Mouse (Mus musculus) forebrain, embryonic 14.5 days (tissue): Measurements from ENCODE around the gene Tk1. TPM values are rescaled to one million over a fixed set of nuclear protein-coding genes. Genes with fewer than 3 reads are reported as not detected.
"Not testable (repeated sequence)": the region's sequence is repeated elsewhere in the genome, so short reads cannot be mapped to it uniquely, and the experiment has no call there.

Source experiments
- ATAC-seq: fragments of 200-750 bp; cut with Nextera tagmentation; 2 replicates; pipeline ENCODE4 v1.8.0; 2017; ENCODE audit warnings: mild to moderate bottlenecking, moderate library complexity
- DNase-seq: peaks from one replicate; pipeline ENCODE4 v3.0.0-alpha.2; 2015; ENCODE audit warnings: low spot score
- H3K27ac ChIP-seq: fragments of 300-500 bp; sonication (generic); 2 replicates; pipeline ENCODE4 v1.5.1; 2014; ENCODE audit warnings: low read depth, mild to moderate bottlenecking, control low read depth, low read length, moderate library complexity
- H3K27me3 ChIP-seq: fragments of 300-500 bp; sonication (generic); replicated peaks from 2 replicates; pipeline ENCODE4 v1.6.1; 2014; ENCODE audit warnings: low read length, control low read depth, mixed read lengths; ENCODE audit not compliant: control insufficient read depth, insufficient read depth
- H3K36me3 ChIP-seq: fragments of 300-500 bp; sonication (generic); 2 replicates; pipeline ENCODE4 v1.6.1; 2014; ENCODE audit warnings: low read length, control low read depth; ENCODE audit not compliant: control insufficient read depth, insufficient read depth
- H3K4me1 ChIP-seq: fragments of 300-500 bp; sonication (generic); 2 replicates; pipeline ENCODE4 v1.6.1; 2014; ENCODE audit warnings: antibody characterized with exemption, low read length, control low read depth; ENCODE audit not compliant: control insufficient read depth, insufficient read depth
- H3K4me2 ChIP-seq: fragments of 300-500 bp; sonication (generic); 2 replicates; pipeline ENCODE4 v1.6.1; 2014; ENCODE audit warnings: mild to moderate bottlenecking, control low read depth, low read length
- H3K4me3 ChIP-seq: fragments of 300-500 bp; sonication (generic); 2 replicates; pipeline ENCODE4 v1.5.1; 2014; ENCODE audit warnings: low read depth, low read length, control low read depth
- H3K9ac ChIP-seq: fragments of 300-500 bp; sonication (generic); 2 replicates; pipeline ENCODE4 v1.6.1; 2014; ENCODE audit warnings: mild to moderate bottlenecking, low read length, control low read depth, moderate library complexity
- H3K9me3 ChIP-seq: fragments of 300-500 bp; sonication (generic); replicated peaks from 2 replicates; pipeline ENCODE4 v1.6.1; 2016; ENCODE audit warnings: low read length, control low read depth, mixed read lengths; ENCODE audit not compliant: control insufficient read depth
- WGBS: fragments of 180-500 bp; shearing (Covaris S2); extraction: QIAGEN DNeasy Blood & Tissue Kit; methylation state at CpG from one replicate; pipeline ENCODE4 v1.1.7; 2014; 5-methylcytosine and 5-hydroxymethylcytosine counted together
- polyA plus RNA-seq: library from polyadenylated mRNA; unstranded; fragments of >200 nt; fragmentation: Nextera tagmentation; extraction: Ambion mirVana; gene quantifications from 2 replicates; pipeline ENCODE4 v1.2.1, GENCODE M21; 2014

The Tk1 gene
- polyA plus RNA-seq, 1 experiment from 2014 or later, result 67.8 TPM

DNA sequence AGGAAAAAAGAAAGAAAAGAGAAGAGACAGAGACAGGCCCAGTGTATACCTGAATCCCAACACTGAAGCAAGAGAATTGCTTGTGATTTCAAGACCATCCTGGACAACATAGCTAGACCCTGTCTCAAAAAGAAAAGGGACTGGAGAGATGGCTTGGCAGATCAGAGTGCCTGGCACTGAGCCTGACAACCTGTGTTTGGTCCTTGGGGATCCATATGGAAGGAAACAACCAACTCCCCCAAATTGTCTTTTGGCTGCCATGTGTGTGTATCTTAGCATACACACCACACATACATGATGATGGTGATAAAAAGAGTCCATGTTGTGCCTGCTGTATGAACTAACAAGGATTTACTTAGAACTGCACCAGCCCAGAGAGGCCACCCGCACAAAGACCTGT, 13.1 kb upstream of the Tk1 start:
- Histone ChIP-seq H3K9me3 (no peaks in the 10 kb centered on the region), H3K4me2 (no peak overlapping the region), H3K27me3 (no peaks in the 10 kb centered on the region), H3K4me1 (peaks cover 3% of the 10 kb centered on the region; the same call in 1 of the 2 replicates), H3K4me3 (no peak overlapping the region), H3K36me3 (no peaks in the 10 kb centered on the region), H3K9ac (no peak overlapping the region), H3K27ac (no peak overlapping the region; the same call in 1 of the 2 replicates)
- peak; percentile 40 for DNase-seq
- WGBS, result 81% methylated on average over 1 of the region's 1 CpGs
- ATAC-seq, result no peak

GRCm38 (mm10) chr11:117838572-117838971, 12.7 kb upstream of the Tk1 start:
- peaks cover 3% of the 10 kb centered on the region; the same call in 1 of the 2 replicates for H3K4me1 ChIP-seq
- DNase-seq (peak; percentile 32), ATAC-seq (peak; percentile 42; the same call in 1 of the 2 replicates)
- H3K27ac ChIP-seq, result no peak overlapping the region; the same call in 1 of the 2 replicates
- H3K36me3 ChIP-seq, result no peaks in the 10 kb centered on the region
- no peak overlapping the region for H3K4me2 ChIP-seq
- H3K27me3 ChIP-seq, result no peaks in the 10 kb centered on the region
- no peak overlapping the region for H3K4me3 ChIP-seq
- no peaks in the 10 kb centered on the region for H3K9me3 ChIP-seq
- H3K9ac ChIP-seq, result no peak overlapping the region
- WGBS, result 88% methylated on average over 2 of the region's 2 CpGs

DNA sequence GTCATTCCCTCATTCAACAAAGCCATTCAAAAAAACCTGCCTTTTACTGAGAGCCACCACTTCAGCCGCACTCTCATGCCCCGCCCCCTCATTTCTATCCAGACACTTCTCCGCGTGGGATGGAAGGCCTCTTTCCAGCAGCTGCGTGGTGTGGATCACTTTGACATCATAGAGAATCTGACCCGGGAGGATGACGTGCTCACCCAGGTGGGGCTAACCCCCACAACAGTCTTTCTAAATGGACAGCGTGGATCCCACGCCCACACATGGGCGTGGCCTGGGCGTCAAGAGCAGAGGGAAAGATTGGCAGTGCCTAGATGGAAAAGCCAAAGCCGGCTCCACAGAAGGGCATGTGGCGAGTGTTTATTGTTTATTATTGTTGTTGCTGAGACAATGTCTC, 10.4 kb upstream of the Tk1 start:
- H3K36me3 ChIP-seq, result no peaks in the 10 kb centered on the region
- WGBS, result 23% methylated on average over 13 of the region's 13 CpGs
- ATAC-seq, result peak; percentile 27; the same call in 1 of the 2 replicates
- H3K27ac ChIP-seq, result no peak overlapping the region
- no peaks in the 10 kb centered on the region for H3K9me3 ChIP-seq
- H3K27me3 ChIP-seq, result no peaks in the 10 kb centered on the region
- peak overlapping the region; percentile 36; the same call in 1 of the 2 replicates for H3K4me2 ChIP-seq
- peaks cover 7% of the 10 kb centered on the region; the same call in 1 of the 2 replicates for H3K4me1 ChIP-seq
- no peak overlapping the region for H3K9ac ChIP-seq
- H3K4me3 ChIP-seq, result no peak overlapping the region
- DNase-seq, result peak; percentile 57

- H3K27ac ChIP-seq, result no peak overlapping the region
- H3K4me3 ChIP-seq, result no peak overlapping the region
- peaks cover 8% of the 10 kb centered on the region; the same call in 1 of the 2 replicates for H3K4me1 ChIP-seq
- no peaks in the 10 kb centered on the region for H3K36me3 ChIP-seq
- no peak overlapping the region for H3K9ac ChIP-seq
- DNase-seq, result no peak
- 92% methylated on average over 8 of the region's 8 CpGs for WGBS
- H3K27me3 ChIP-seq, result no peaks in the 10 kb centered on the region
- no peak overlapping the region for H3K4me2 ChIP-seq
- no peak for ATAC-seq
- H3K9me3 ChIP-seq, result no peaks in the 10 kb centered on the region
These were observed 8.2 kb upstream of the Tk1 start for GRCm38 (mm10) chr11:117834086-117834485.

GRCm38 (mm10) chr11:117833509-117833908, 7.6 kb upstream of the Tk1 start:
- not testable (repeated sequence) for H3K4me1 ChIP-seq

GRCm38 (mm10) chr11:117832086-117832969, 6.4 kb upstream of the Tk1 start:
- H3K36me3 ChIP-seq, result no peaks in the 10 kb centered on the region
- peak overlapping the region; percentile 51 for H3K4me2 ChIP-seq
- WGBS, result 19% methylated on average over 28 of the region's 28 CpGs
- H3K27me3 ChIP-seq, result no peaks in the 10 kb centered on the region
- H3K4me1 ChIP-seq, result peaks cover 17% of the 10 kb centered on the region; the same call in 1 of the 2 replicates
- ATAC-seq (peak; percentile 73), DNase-seq (peak; percentile 79)
- H3K9me3 ChIP-seq, result no peaks in the 10 kb centered on the region
- no peak overlapping the region for H3K9ac ChIP-seq
- peak overlapping the region; percentile 21 for H3K4me3 ChIP-seq
- no peak overlapping the region for H3K27ac ChIP-seq

More at GRCm38 (mm10) chr11:117833509-117833908, 7.6 kb upstream of the Tk1 start:
- H3K27ac ChIP-seq, H3K4me3 ChIP-seq, H3K9ac ChIP-seq, H3K36me3 ChIP-seq, ATAC-seq, H3K4me2 ChIP-seq, H3K9me3 ChIP-seq, H3K27me3 ChIP-seq, DNase-seq: not testable (repeated sequence)
- 92% methylated on average over 4 of the region's 6 CpGs for WGBS

- ATAC-seq (no peak), DNase-seq (peak; percentile 33)
- Histone ChIP-seq H3K9me3 (no peaks in the 10 kb centered on the region), H3K4me3 (no peak overlapping the region), H3K36me3 (no peaks in the 10 kb centered on the region), H3K4me2 (no peak overlapping the region), H3K9ac (no peak overlapping the region), H3K27me3 (no peaks in the 10 kb centered on the region), H3K4me1 (peaks cover 14% of the 10 kb centered on the region; the same call in 1 of the 2 replicates), H3K27ac (no peak overlapping the region)
- 59% methylated on average over 9 of the region's 9 CpGs for WGBS
These were observed 4.5 kb upstream of the Tk1 start for GRCm38 (mm10) chr11:117830401-117830800.

- 87% methylated on average over 2 of the region's 2 CpGs for WGBS
- H3K4me1 ChIP-seq, result peaks cover 20% of the 10 kb centered on the region; the same call in 1 of the 2 replicates
- DNase-seq, result no peak
These were observed 3.9 kb upstream of the Tk1 start for GRCm38 (mm10) chr11:117829671-117830215.

More at GRCm38 (mm10) chr11:117829671-117830215, 3.9 kb upstream of the Tk1 start:
- Histone ChIP-seq H3K9ac (no peak overlapping the region), H3K4me3 (no peak overlapping the region), H3K9me3 (no peaks in the 10 kb centered on the region), H3K36me3 (no peaks in the 10 kb centered on the region), H3K27ac (no peak overlapping the region), H3K4me2 (no peak overlapping the region), H3K27me3 (no peaks in the 10 kb centered on the region)
- ATAC-seq, result no peak
